Comparison of ENCODE assay signal across 7 mouse cellular contexts in genomic region chr5:144964465-144964864, GRCm38 (mm10). TPM values are rescaled to one million over a fixed set of nuclear protein-coding genes. Genes with fewer than 3 reads are reported as not detected.
DNase-seq lines count a peak whose midpoint lies in the region; ATAC-seq and TF ChIP-seq lines count a peak whose summit lies in the region.

No protein-coding gene starts in this region.

- H3K9me3 ChIP-seq in liver, embryonic 11.5 days (ENCODE audit: control insufficient read depth, low read length), result no peaks in the 10 kb centered on the region
- no peaks in the 10 kb centered on the region for H3K9me3 ChIP-seq in intestine, embryonic 15.5 days
- H3K9me3 ChIP-seq in neural tube, embryonic 14.5 days (ENCODE audit: control insufficient read depth, low read length), result no peaks in the 10 kb centered on the region

- peak overlapping the region; percentile 48; the same call in 1 of the 2 replicates for H3K27ac ChIP-seq in liver, embryonic 11.5 days (ENCODE audit: low read depth, low read length)
- H3K27ac ChIP-seq in embryonic fibroblast, embryonic 13.5 days (ENCODE audit: insufficient read depth, low read length), result peak overlapping the region; percentile 37
- H3K27ac ChIP-seq in intestine, embryonic 15.5 days, result 0 out of 2 replicates have a peak overlapping the region, but pooled peaks have one; percentile 95
- 0 out of 2 replicates have a peak overlapping the region, but pooled peaks have one; percentile 10 for H3K27ac ChIP-seq in neural tube, embryonic 14.5 days (ENCODE audit: low read depth, low read length)

- peak overlapping the region; percentile 88 for H3K4me3 ChIP-seq in liver, embryonic 11.5 days (ENCODE audit: low read depth, low read length)
- peak overlapping the region; percentile 28 for H3K4me3 ChIP-seq in embryonic fibroblast, embryonic 13.5 days (ENCODE audit: insufficient read depth, low read length)
- peak overlapping the region; percentile 90 for H3K4me3 ChIP-seq in intestine, embryonic 15.5 days (replicated peaks)
- H3K4me3 ChIP-seq in neural tube, embryonic 14.5 days (ENCODE audit: low read depth, low read length), result peak overlapping the region; percentile 92

- peak; percentile 43; the same call in 1 of the 2 replicates for ATAC-seq in liver, embryonic 11.5 days (replicated peaks; ENCODE audit: low FRiP score)
- peak; percentile 17 for ATAC-seq in intestine, embryonic 15.5 days
- ATAC-seq in neural tube, embryonic 14.5 days (ENCODE audit: low read depth), result peak; percentile 65
- no peak for ATAC-seq in granulocyte monocyte progenitor cell, adult 5-6 weeks (replicated peaks; ENCODE audit: poor library complexity, severe bottlenecking)

- no peak for DNase-seq in liver, embryonic 11.5 days (ENCODE audit: low spot score)
- no peak for DNase-seq in liver
- no peak for DNase-seq in cerebellum, adult 11-12 months

- peak overlapping the region; percentile 92 for H3K4me2 ChIP-seq in liver, embryonic 11.5 days
- H3K4me2 ChIP-seq in intestine, embryonic 15.5 days (replicated peaks), result peak overlapping the region; percentile 79
- H3K4me2 ChIP-seq in neural tube, embryonic 14.5 days (ENCODE audit: low read depth, low read length), result peak overlapping the region; percentile 76

- peaks cover 15% of the 10 kb centered on the region for H3K4me1 ChIP-seq in liver, embryonic 11.5 days (replicated peaks; ENCODE audit: control insufficient read depth, insufficient read depth, low read length)
- peaks cover 21% of the 10 kb centered on the region for H3K4me1 ChIP-seq in embryonic fibroblast, embryonic 13.5 days (ENCODE audit: control insufficient read depth, insufficient read depth, low read length)
- H3K4me1 ChIP-seq in intestine, embryonic 15.5 days (replicated peaks), result peaks cover 22% of the 10 kb centered on the region
- peaks cover 15% of the 10 kb centered on the region for H3K4me1 ChIP-seq in neural tube, embryonic 14.5 days (ENCODE audit: control insufficient read depth, insufficient read depth, low read length)

- H3K36me3 ChIP-seq in liver, embryonic 11.5 days (ENCODE audit: control insufficient read depth, insufficient read depth, low read length), result no peaks in the 10 kb centered on the region
- H3K36me3 ChIP-seq in intestine, embryonic 15.5 days, result no peaks in the 10 kb centered on the region
- no peaks in the 10 kb centered on the region for H3K36me3 ChIP-seq in neural tube, embryonic 14.5 days (ENCODE audit: control insufficient read depth, insufficient read depth, low read length)

- no peak for TF ChIP-seq CTCF in embryonic fibroblast, embryonic 13.5 days (IDR thresholded peaks at IDR 0.05; ENCODE audit: borderline replicate concordance, insufficient read depth, low read length)

- TF ChIP-seq POLR2A in embryonic fibroblast, embryonic 13.5 days (IDR thresholded peaks at IDR 0.05; ENCODE audit: low read depth, low read length), result no peak

- no peak overlapping the region for H3K9ac ChIP-seq in liver, embryonic 11.5 days (ENCODE audit: low read depth, low read length)
- H3K9ac ChIP-seq in intestine, embryonic 15.5 days, result no peak overlapping the region
- H3K9ac ChIP-seq in neural tube, embryonic 14.5 days (replicated peaks; ENCODE audit: low read depth, low read length), result no peak overlapping the region

- peaks cover 16% of the 10 kb centered on the region for H3K27me3 ChIP-seq in liver, embryonic 11.5 days (replicated peaks; ENCODE audit: control insufficient read depth, insufficient read depth, low read length)
- no peaks in the 10 kb centered on the region for H3K27me3 ChIP-seq in intestine, embryonic 15.5 days (replicated peaks)
- H3K27me3 ChIP-seq in neural tube, embryonic 14.5 days (ENCODE audit: control insufficient read depth, insufficient read depth, low read length), result no peaks in the 10 kb centered on the region

- 33% methylated on average over 8 of the region's 8 CpGs for WGBS in liver, embryonic 11.5 days
- 27% methylated on average over 8 of the region's 8 CpGs for WGBS in intestine, embryonic 15.5 days
- WGBS in neural tube, embryonic 14.5 days, result 19% methylated on average over 7 of the region's 8 CpGs

RNA-seq across cellular contexts. Expression of gene Smurf1, which starts 1.2 kb away (rescaled TPM):
- 8.6 and 9.2 TPM in 2 replicates for polyA plus RNA-seq in liver, embryonic 11.5 days (2014; fragmentation: Nextera tagmentation; extraction: Ambion mirVana)
- 37.1 and 42.5 TPM in 2 replicates for polyA plus RNA-seq in embryonic fibroblast, embryonic 13.5 days (2011; ENCODE audit: insufficient read length, low read depth, missing spikeins)
- 10.7 and 11.5 TPM in 2 replicates for polyA plus RNA-seq in intestine, embryonic 15.5 days (2015; fragmentation: Nextera tagmentation; extraction: Ambion mirVana)
- 30.3 and 32.9 TPM in 2 replicates for polyA plus RNA-seq in neural tube, embryonic 14.5 days (2014; fragmentation: Nextera tagmentation; extraction: Ambion mirVana)
- 2.0 and 5.9 TPM in 2 replicates for total RNA-seq in granulocyte monocyte progenitor cell, adult 5-6 weeks (2014; fragmentation: Nextera tagmentation)
- 3.4 and 4.6 TPM in 2 replicates for total RNA-seq in granulocyte monocyte progenitor cell, adult 5-6 weeks (2017)

Comparison
In these comparisons a context has a peak if more than half of its experiments do, and no peak if none do; other contexts are left out.
1. H3K27ac ChIP-seq: peak in every context shown above with its lines; median percentile 95 in intestine, embryonic 15.5 days; 48 in liver, embryonic 11.5 days; 37 in embryonic fibroblast, embryonic 13.5 days; 10 in neural tube, embryonic 14.5 days.
2. H3K4me3 ChIP-seq: peak in every context shown above with its lines; median percentile 92 in neural tube, embryonic 14.5 days; 90 in intestine, embryonic 15.5 days; 88 in liver, embryonic 11.5 days; 28 in embryonic fibroblast, embryonic 13.5 days.